Mouse (Mus musculus) T-helper 17 cell (primary cell): Measurements from ENCODE around the gene Erv3.
"Not testable (repeated sequence)": the region's sequence is repeated elsewhere in the genome, so short reads cannot be mapped to it uniquely, and the experiment has no call there.

Source experiments
- in situ Hi-C, 2 experiments: fragments of 300-600 bp; cut with MboI, MseI; formaldehyde crosslinking; loops; 1 replicate in 1 of 2; 2 replicates in 1 of 2; pipeline ENCODE4 v1.15.1; 2025; ENCODE audit warnings: high pct_unique_total_duplicates in 2 of 2

Erv3 gene

GRCm38 (mm10) chr2:131866676-131867075 is 7.1 kb upstream of the Erv3 start:
- in situ Hi-C loops, result no loop called here

GRCm38 (mm10) chr2:131864262-131864796 is 4.8 kb upstream of the Erv3 start:
- in situ Hi-C loops, result no loop called here

DNA sequence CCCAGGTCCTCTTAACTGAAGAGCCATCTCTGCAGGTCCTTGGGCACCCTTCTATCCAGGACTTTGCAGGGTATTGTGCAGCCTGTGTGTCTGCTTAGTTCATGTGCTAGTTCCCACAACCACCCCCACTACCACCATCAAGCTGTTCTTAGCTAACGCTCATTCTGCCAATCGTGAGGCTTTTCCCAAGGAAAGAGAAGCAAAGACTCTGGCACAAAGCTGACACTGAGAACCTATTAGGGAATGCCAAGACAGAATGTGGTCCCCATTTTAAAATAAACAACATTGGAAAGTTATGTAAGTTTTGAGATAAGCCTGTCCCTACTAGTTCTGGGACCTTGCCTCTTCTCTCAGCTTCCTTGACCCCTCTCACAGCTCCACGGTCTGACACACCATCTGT is 3.9 kb upstream of the Erv3 start:
- in situ Hi-C loops, result no loop called here

GRCm38 (mm10) chr2:131862617-131863275 is 3.2 kb upstream of the Erv3 start:
- in situ Hi-C loops, result no loop called here

- in situ Hi-C loops, result loop anchor here in 1 of 2 experiments (5.0 kb wide), 1 partner anchor 44 kb away; no protein-coding TSS in a partner anchor
These were observed 1.7 kb downstream of the Erv3 start for GRCm38 (mm10) chr2:131857838-131858237.

DNA sequence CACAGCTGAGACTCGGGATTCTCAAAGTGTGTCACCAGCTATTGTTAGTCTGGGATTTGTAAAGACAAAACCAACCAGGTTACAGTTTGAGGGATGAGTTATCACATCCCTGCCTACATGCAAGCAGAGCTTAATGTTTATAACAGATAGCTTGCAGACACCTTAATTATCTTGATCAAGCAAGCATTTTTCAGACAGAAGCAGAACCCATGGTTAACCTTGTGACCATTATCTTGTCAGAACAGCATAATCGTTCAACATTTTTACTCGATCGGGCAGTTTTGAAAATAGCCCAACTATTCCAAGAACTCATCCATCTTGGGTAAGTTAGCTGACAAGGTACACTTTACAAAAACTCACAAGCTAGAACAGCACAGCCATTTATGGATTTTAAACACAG is 5.8 kb downstream of the Erv3 start:
- in situ Hi-C loops, result no loop called here

GRCm38 (mm10) chr2:131851333-131852092 is 8.0 kb downstream of the Erv3 start:
- in situ Hi-C loops, result no loop called here

DNA sequence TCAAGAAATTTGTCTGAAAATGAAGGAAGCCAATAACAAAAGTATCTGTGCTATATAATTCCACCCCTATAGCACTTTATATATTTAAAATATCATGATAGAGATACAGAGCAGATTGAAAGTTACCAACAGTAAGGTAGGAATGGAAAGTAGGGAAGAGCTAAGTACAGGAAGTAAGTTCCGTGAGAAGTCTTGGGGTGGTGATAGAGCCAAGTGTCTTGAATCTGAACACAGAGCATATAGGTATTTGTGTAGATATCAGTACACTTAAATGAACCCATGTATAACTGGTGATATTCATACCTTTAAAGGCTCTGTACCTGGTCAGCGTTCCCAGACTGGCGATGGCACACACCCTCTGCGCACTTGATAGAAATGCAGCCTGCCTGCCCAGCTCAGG is 9.5 kb downstream of the Erv3 start:
- in situ Hi-C loops, result no loop called here

DNA sequence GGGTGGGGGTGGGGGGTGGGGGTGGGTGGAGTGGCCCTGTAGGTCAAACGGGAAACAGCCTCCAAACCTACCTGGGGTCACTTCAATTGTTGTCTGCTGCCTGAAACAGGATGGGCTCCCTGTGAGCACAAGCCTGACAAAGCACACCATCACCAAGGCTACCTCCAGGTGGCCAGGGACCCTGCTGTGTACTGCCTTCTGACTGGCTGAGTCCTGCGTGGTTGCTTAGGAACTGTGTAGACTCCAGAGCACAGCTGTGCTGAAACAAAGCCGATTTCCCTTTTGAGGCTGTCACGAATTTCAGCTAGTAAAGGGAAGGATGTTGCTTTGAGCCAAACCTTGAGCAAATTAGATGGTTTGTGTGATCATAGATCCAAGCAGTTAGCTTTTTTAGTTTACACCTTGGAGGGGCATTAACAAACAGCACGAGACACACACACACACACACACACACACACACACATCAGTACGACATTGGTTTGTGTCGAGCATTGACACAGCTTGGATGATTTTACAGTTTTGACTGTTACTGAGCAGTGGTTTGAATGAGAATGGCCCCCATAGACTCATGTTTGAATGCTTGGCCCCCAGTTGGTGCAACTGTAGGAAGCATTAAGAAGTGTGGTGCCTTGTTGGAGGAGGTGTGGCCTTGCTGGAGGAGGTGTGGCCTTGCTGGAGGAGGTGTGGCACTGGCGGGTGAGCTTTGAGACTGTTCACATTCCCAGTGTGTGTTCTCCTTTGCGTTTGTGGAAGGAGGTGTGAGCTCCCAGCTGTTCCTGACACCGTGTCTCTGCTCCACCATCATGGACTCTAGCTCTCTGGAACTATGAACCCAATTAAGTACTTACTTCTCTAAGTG is 11.8 kb downstream of the Erv3 start:
- in situ Hi-C loops, result no loop called here

DNA sequence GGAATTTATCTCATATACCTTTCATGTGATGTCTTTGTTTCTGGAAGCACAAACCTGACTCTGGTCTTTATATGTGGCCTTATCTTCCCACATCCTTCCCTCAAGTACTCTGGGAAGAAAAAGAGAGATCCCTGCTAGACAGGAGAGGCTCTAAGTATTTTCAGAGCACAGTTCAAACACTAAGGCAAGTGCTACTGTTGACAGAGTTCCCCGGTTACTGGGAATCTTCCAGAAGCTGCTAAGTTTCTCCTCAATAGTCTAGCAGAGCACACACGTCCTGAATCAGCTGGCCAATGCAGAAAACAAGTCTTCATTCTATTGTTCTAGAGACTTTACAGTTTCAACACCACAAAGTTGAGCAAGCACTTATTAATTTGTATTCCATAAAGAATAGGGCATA is 12.7 kb downstream of the Erv3 start:
- in situ Hi-C loops, result no loop called here

- in situ Hi-C loops, result no loop called here
These were observed 13.3 kb downstream of the Erv3 start for GRCm38 (mm10) chr2:131846132-131846710.

DNA sequence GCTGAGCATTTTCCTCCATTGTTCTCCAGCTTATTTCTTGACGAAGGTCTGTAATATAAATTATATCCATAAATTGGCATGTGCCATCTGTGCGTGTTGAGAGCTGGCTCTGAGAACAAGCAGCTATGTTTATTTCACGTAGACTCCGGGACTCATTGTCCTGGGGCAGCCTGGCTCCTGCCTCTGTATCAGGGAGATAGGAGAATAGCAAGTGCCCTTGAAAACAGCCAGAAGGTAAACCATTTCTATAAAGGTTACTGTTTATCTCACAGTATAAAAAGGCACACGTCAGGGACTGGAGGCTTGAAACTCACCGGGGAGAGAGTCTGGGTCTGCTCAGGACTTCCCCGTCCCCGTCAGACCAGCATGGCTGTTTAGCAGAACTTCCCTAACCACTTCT is 13.9 kb downstream of the Erv3 start:
- in situ Hi-C loops, result no loop called here

DNA sequence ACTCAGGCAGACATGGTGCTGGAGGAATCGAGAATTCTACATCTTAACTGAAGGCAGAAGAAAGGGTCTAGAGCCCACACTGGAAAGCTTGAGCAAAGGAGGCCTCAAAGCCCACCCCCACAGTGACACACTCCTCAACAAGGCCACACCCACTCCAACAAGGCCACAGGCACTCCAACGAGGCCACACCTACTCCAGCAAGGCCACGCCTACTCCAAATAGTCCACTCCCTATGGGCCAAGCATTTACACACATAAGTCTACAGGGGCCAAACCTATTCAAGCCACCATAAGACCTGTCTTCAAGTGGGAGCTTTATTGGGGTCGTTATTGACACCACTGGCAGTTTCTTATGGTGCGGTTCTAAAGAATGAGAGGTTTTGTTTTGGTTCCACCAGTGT is 17.0 kb downstream of the Erv3 start:
- in situ Hi-C loops, result no loop called here

DNA sequence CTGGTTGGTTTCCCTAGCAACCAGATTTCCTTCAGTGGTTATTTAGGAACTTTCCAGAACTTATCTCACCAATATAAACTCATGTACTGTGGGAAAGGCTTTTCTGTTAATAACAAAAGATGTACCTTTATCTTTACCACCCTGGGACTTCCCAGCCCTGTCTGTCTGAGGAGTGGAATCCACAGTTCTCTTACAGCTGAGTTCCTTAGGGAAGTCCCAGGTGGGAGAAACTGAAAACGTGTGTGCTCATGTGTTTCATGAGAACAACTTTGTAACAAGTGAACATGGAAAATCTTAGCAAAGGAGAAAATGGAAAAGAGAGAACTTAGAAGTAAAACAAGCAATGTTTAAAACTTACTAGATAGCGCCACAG is 18.2 kb downstream of the Erv3 start:
- in situ Hi-C loops, result no loop called here

- in situ Hi-C loops, result no loop called here
These were observed 18.8 kb downstream of the Erv3 start for GRCm38 (mm10) chr2:131840611-131841320.

DNA sequence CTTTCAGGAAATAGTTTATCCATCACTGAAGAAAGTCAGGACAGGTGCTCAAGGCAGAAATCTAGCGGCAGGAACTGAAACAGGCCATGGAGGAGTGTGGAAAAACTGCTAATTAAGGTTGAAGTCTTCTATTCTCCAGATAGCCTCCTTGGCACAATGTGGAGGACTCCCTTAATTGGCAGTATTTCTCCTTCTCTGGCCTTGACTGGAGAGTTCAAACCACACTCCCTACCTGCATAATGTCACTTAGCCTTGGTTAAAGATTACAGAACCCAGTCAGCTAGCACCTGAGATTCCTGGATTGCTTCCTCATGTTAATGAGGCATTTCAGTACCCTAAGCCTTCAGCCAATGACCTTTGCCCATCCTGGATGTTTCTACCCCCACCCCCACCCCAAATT is 25.3 kb downstream of the Erv3 start:
- in situ Hi-C loops, result no loop called here

- in situ Hi-C loops, result no loop called here
These were observed 27.7 kb downstream of the Erv3 start for GRCm38 (mm10) chr2:131831861-131832260.

DNA sequence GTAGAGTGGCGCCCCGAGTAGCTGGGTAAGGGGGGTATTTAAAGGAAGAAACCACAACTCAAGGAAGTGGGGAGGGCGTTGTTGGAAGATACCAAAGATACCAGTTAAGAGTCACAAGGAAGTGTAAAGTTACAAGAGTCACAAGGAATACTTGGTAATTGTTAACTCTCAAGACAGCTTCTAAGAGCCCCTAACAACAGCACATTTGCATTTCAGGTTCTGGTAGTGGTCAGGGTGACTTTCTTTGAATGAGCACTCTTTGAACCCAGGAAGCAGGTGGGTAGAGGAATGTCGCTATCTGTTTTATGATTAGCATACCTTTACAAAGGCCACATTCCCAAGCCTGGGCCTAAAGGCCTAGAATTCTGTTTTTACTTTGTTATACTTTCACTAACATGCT is 28.6 kb downstream of the Erv3 start:
- in situ Hi-C loops, result not testable (repeated sequence)

- in situ Hi-C loops, result loop anchor here (5.0 to 10.0 kb wide), 3 partner anchors 67 to 307 kb away; no protein-coding TSS in a partner anchor
These were observed 31.3 kb downstream of the Erv3 start for GRCm38 (mm10) chr2:131827999-131828975.
